Mouse (Mus musculus): ENCODE results near the gene Vmn1r40. TPM values are rescaled to one million over a fixed set of nuclear protein-coding genes. Genes with fewer than 3 reads are reported as not detected.

Vmn1r40 gene
- polyA plus RNA-seq, 1 experiment, result not detected

Other genes starting within 250 kb of the Vmn1r40 start
- gene Chchd6, start 111.9 kb upstream of the Vmn1r40 start, polyA plus RNA-seq (2012; rRNA removed), result 32.2 and 38.0 TPM in 2 replicates
- gene Txnrd3, start 63.6 kb upstream of the Vmn1r40 start, polyA plus RNA-seq (2012; rRNA removed), result 7.3 and 8.1 TPM in 2 replicates
- gene Vmn1r41, start 33.2 kb downstream of the Vmn1r40 start, polyA plus RNA-seq (2012; rRNA removed), result not detected in 2 replicates
- not detected in 2 replicates for gene Vmn1r42, start 168.9 kb downstream of the Vmn1r40 start, polyA plus RNA-seq (2012; rRNA removed)
- not detected in 2 replicates for gene Vmn1r43, start 168.9 kb downstream of the Vmn1r40 start, polyA plus RNA-seq (2012; rRNA removed)
- not detected in 2 replicates for gene Vmn1r44, start 176.1 kb downstream of the Vmn1r40 start, polyA plus RNA-seq (2012; rRNA removed)
- gene Vmn1r45, start 233.1 kb downstream of the Vmn1r40 start, polyA plus RNA-seq (2012; rRNA removed), result not detected in 2 replicates

All from urinary bladder, adult 2 months (tissue).